Mouse (Mus musculus) erythroblast, embryonic 14.5 days (primary cell): ENCODE data around the gene Smg6.

Experiments used
- GATA1 ChIP-seq: IDR thresholded peaks from 2 replicates; pipeline ENCODE4 v1.6.1; 2012; ENCODE audit warnings: low read length, inconsistent platforms, mixed read lengths
- TAL1 ChIP-seq: IDR thresholded peaks from 3 replicates; pipeline ENCODE4 v1.6.1; 2012; ENCODE audit warnings: low read length, inconsistent platforms, mixed read lengths

DNA sequence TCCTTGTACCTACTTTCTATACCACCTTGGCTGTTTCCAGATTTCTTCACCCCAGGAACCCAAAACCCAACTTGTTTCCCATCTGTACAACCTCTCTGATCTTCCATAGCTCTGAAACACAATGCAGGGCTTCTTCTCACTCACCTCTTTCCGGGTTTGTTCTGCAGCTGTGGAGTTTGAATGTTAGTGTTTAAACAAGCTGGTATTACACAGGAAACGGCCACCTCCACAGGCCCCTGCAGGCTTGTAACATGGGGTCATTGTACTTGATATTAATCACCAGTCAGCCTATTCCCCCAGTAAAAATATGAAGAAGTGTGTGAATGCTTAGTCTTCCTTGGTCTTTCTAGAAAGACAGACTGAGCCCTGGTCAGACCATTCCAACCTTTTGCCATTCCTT is 123.5 kb downstream of the Smg6 start:
- TF ChIP-seq GATA1 (no peak), TAL1 (no peak)
